Mouse (Mus musculus) CH12.LX (cell line): ENCODE results near the gene Dnah1. TPM values are rescaled to one million over a fixed set of nuclear protein-coding genes. Genes with fewer than 3 reads are reported as not detected.

Source experiments
- DNase-seq: peaks from one replicate; pipeline ENCODE4 v3.0.0-alpha.2; 2013; ENCODE audit errors: extremely low read depth
- H3K27ac ChIP-seq: 2 replicates; pipeline ENCODE4 v1.5.1; 2012; ENCODE audit warnings: low read depth, mild to moderate bottlenecking, control low read depth, moderate library complexity; ENCODE audit not compliant: insufficient read depth
- H3K27me3 ChIP-seq: replicated peaks from 2 replicates; pipeline ENCODE3; 2012; ENCODE audit warnings: inconsistent platforms
- H3K36me3 ChIP-seq, 2 experiments: replicated peaks in 1 of 2; 2 replicates each; pipeline versions ENCODE3 to v1.6.1; 2012; ENCODE audit warnings: inconsistent platforms in 1 of 2, low read length in 1 of 2, mild to moderate bottlenecking in 1 of 2, mixed read lengths in 1 of 2, moderate library complexity in 1 of 2; ENCODE audit not compliant: control insufficient read depth in 1 of 2, insufficient read depth in 1 of 2
- H3K4me1 ChIP-seq, 2 experiments: 2 replicates each; pipeline ENCODE4 v1.6.1; 2012; ENCODE audit warnings: inconsistent platforms in 1 of 2, moderate library complexity in 1 of 2; ENCODE audit not compliant: insufficient read depth in 2 of 2, control insufficient read depth in 1 of 2
- H3K4me2 ChIP-seq: 2 replicates; pipeline ENCODE4 v1.6.1; 2012; ENCODE audit warnings: low read depth, mild to moderate bottlenecking, control low read depth; ENCODE audit not compliant: poor library complexity, insufficient read depth, severe bottlenecking
- H3K4me3 ChIP-seq, 3 experiments: fragments of 150-350 bp in 1 of 3; sonication (generic) in 1 of 3; replicated peaks in 1 of 3; 2 replicates each; pipeline versions ENCODE3 to v1.5.1; 2011 to 2012; ENCODE audit warnings: low read depth in 2 of 3, low read length in 2 of 3, mild to moderate bottlenecking in 2 of 3, moderate library complexity in 2 of 3, control low read depth in 1 of 3, improper control_type of control experiment in 1 of 3, inconsistent platforms in 1 of 3, mixed read lengths in 1 of 3; ENCODE audit not compliant: poor library complexity in 1 of 3
- H3K79me2 ChIP-seq: replicated peaks from 2 replicates; pipeline ENCODE4 v1.6.1; 2012; ENCODE audit warnings: mild to moderate bottlenecking, moderate library complexity; ENCODE audit not compliant: control insufficient read depth, poor library complexity, insufficient read depth, severe bottlenecking; ENCODE audit errors: extremely low read depth
- H3K9ac ChIP-seq: 2 replicates; pipeline ENCODE4 v1.6.1; 2012; ENCODE audit warnings: low read depth, mild to moderate bottlenecking, control low read depth, moderate library complexity; ENCODE audit not compliant: insufficient read depth
- H3K9me3 ChIP-seq: replicated peaks from 2 replicates; pipeline ENCODE3; 2012; ENCODE audit warnings: low read length, inconsistent platforms, mixed read lengths
- BHLHE40 ChIP-seq: IDR thresholded peaks from 2 replicates; pipeline ENCODE4 v1.6.1; 2011; ENCODE audit warnings: mild to moderate bottlenecking, low read depth, low read length, improper control_type of control experiment
- ELF1 ChIP-seq: IDR thresholded peaks from 2 replicates; pipeline ENCODE4 v1.6.1; 2014; ENCODE audit warnings: low read depth, mild to moderate bottlenecking, inconsistent platforms, low read length, improper control_type of control experiment
- GABPA ChIP-seq: IDR thresholded peaks from 2 replicates; pipeline ENCODE4 v1.6.1; 2012; ENCODE audit warnings: low read depth, low read length, improper control_type of control experiment, inconsistent platforms; ENCODE audit not compliant: insufficient replicate concordance
- IRF4 ChIP-seq: IDR thresholded peaks from 2 replicates; pipeline ENCODE4 v1.6.1; 2014; ENCODE audit warnings: low read depth, mild to moderate bottlenecking, inconsistent platforms, low read length, improper control_type of control experiment
- JUN ChIP-seq: IDR thresholded peaks from 2 replicates; pipeline ENCODE4 v1.6.1; 2011; ENCODE audit warnings: low read depth, mild to moderate bottlenecking, low read length, improper control_type of control experiment, moderate library complexity; ENCODE audit not compliant: insufficient read depth
- KAT2A ChIP-seq: IDR thresholded peaks from 2 replicates; pipeline ENCODE4 v1.6.1; 2012; ENCODE audit warnings: low read length, improper control_type of control experiment, inconsistent platforms; ENCODE audit not compliant: insufficient replicate concordance
- MEF2A ChIP-seq: IDR thresholded peaks from 2 replicates; pipeline ENCODE4 v1.6.1; 2014; ENCODE audit warnings: low read depth, mild to moderate bottlenecking, inconsistent platforms, low read length, improper control_type of control experiment, borderline replicate concordance
- MXI1 ChIP-seq: IDR thresholded peaks from 2 replicates; pipeline ENCODE4 v1.6.1; 2011; ENCODE audit warnings: mild to moderate bottlenecking, low read depth, low read length, improper control_type of control experiment
- MYC ChIP-seq: IDR thresholded peaks from 2 replicates; pipeline ENCODE4 v1.6.1; 2011; ENCODE audit warnings: low read depth, mild to moderate bottlenecking, improper control_type of control experiment, low read length
- NRF1 ChIP-seq: IDR thresholded peaks from 2 replicates; pipeline ENCODE4 v1.6.1; 2014; ENCODE audit warnings: low read depth, mild to moderate bottlenecking, inconsistent platforms, low read length, improper control_type of control experiment, moderate library complexity
- RCOR1 ChIP-seq: conservative IDR thresholded peaks from 2 replicates; pipeline ENCODE4 v1.6.1; 2012; ENCODE audit warnings: low read depth, mild to moderate bottlenecking, inconsistent platforms, low read length, improper control_type of control experiment
- SIN3A ChIP-seq: IDR thresholded peaks from 2 replicates; pipeline ENCODE4 v1.6.1; 2012; ENCODE audit warnings: low read length, improper control_type of control experiment, inconsistent platforms
- TBP ChIP-seq: conservative IDR thresholded peaks from 2 replicates; pipeline ENCODE4 v1.6.1; 2011; ENCODE audit warnings: low read depth, low read length, improper control_type of control experiment
- TCF12 ChIP-seq: IDR thresholded peaks from 2 replicates; pipeline ENCODE4 v1.6.1; 2014; ENCODE audit warnings: low read depth, mild to moderate bottlenecking, inconsistent platforms, low read length, improper control_type of control experiment
- UBTF ChIP-seq: IDR thresholded peaks from 2 replicates; pipeline ENCODE4 v1.6.1; 2012; ENCODE audit warnings: low read depth, mild to moderate bottlenecking, inconsistent platforms, low read length, improper control_type of control experiment, moderate library complexity
- dilution Hi-C: fragments of 300-500 bp; cut with MboI; formaldehyde crosslinking; loops from 2 replicates; pipeline ENCODE4 v1.14.3; 2020; ENCODE audit warnings: low sequenced_read_pairs; ENCODE audit not compliant: extremely low pct_unique_long_range_greater_than_20kb, extremely low pct_ligation_motif_present
- in situ Hi-C: fragments of 300-500 bp; cut with MboI; formaldehyde crosslinking; loops from 3 replicates; pipeline ENCODE4 v1.14.3; 2019; ENCODE audit warnings: low sequenced_read_pairs, low pct_ligation_motif_present, low pct_unique_long_range_greater_than_20kb, mixed read lengths
- polyA plus RNA-seq: library from polyadenylated mRNA; unstranded; fragments of >175 nt; gene quantifications from 2 replicates; pipeline ENCODE4 v1.2.1, GENCODE M21; 2012; ENCODE audit warnings: low read depth; ENCODE audit not compliant: insufficient read length
- total RNA-seq, 2 experiments: library from RNA; depleted of rRNA; stranded (reverse); fragments of 300-350 nt in 1 of 2; fragments of >200 nt in 1 of 2; gene quantifications; 2 replicates each; pipeline ENCODE4 v1.2.3; 2012 to 2014

Gene Dnah1
- total and polyA plus RNA-seq, 3 experiments, result 0.04 to 0.08 (median 0.06) TPM

GRCm38 (mm10) chr14:31271121-31271520, 52.6 kb downstream of the Dnah1 start:
- in situ Hi-C loops, result loop anchor here (5.0 kb wide), 2 partner anchors 46 to 191 kb away; no protein-coding TSS in a partner anchor
- peaks cover 0 to 6% of the 10 kb centered on the region in 2 experiments; a peak in 3 of 4 replicates for H3K4me1 ChIP-seq
- H3K4me3 ChIP-seq, result no peak overlapping the region
- no peak overlapping the region for H3K9ac ChIP-seq
- H3K4me2 ChIP-seq, result no peak overlapping the region
- no peak overlapping the region for H3K27ac ChIP-seq
- no peak for DNase-seq
- no peak for TF ChIP-seq MEF2A
- no peak for TF ChIP-seq RCOR1
- TF ChIP-seq JUN, result no peak
- no peak for TF ChIP-seq ELF1
- no peak for TF ChIP-seq GABPA
- no peak for TF ChIP-seq TBP
- TF ChIP-seq TCF12, result no peak
- TF ChIP-seq BHLHE40, result no peak
- TF ChIP-seq SIN3A, result no peak
- no peak for TF ChIP-seq KAT2A
- TF ChIP-seq NRF1, result no peak
- no peaks in the 10 kb centered on the region for H3K79me2 ChIP-seq
- H3K36me3 ChIP-seq, result no peaks in the 10 kb centered on the region
- H3K27me3 ChIP-seq, result no peaks in the 10 kb centered on the region
- no peaks in the 10 kb centered on the region for H3K9me3 ChIP-seq
- dilution Hi-C loops, result no loop called here

GRCm38 (mm10) chr14:31269456-31270100, 54.1 kb downstream of the Dnah1 start:
- DNase-seq, result no peak
- no peaks in the 10 kb centered on the region for H3K79me2 ChIP-seq
- H3K27me3 ChIP-seq, result no peaks in the 10 kb centered on the region
- H3K4me1 ChIP-seq, result peaks cover 0 to 6% of the 10 kb centered on the region in 2 experiments; a peak in 3 of 4 replicates
- H3K4me3 ChIP-seq, result no peak overlapping the region
- H3K4me2 ChIP-seq, result no peak overlapping the region
- dilution Hi-C loops, result no loop called here
- in situ Hi-C loops, result loop anchor here (5.0 kb wide), 2 partner anchors 48 to 193 kb away; no protein-coding TSS in a partner anchor
- H3K9me3 ChIP-seq, result no peaks in the 10 kb centered on the region
- no peaks in the 10 kb centered on the region for H3K36me3 ChIP-seq
- H3K27ac ChIP-seq, result no peak overlapping the region
- no peak for TF ChIP-seq NRF1
- TF ChIP-seq MXI1, result no peak
- TF ChIP-seq RCOR1, result no peak
- TF ChIP-seq JUN, result no peak
- TF ChIP-seq TCF12, result no peak
- no peak for TF ChIP-seq MEF2A
- no peak for TF ChIP-seq MYC
- no peak for TF ChIP-seq UBTF
- TF ChIP-seq IRF4, result no peak
- H3K9ac ChIP-seq, result no peak overlapping the region
